Mouse (Mus musculus): ENCODE results near the gene Retsat.
A peak's percentile ranks its signal among the peaks of the same experiment; 100 is the strongest.

Gene Retsat

DNA sequence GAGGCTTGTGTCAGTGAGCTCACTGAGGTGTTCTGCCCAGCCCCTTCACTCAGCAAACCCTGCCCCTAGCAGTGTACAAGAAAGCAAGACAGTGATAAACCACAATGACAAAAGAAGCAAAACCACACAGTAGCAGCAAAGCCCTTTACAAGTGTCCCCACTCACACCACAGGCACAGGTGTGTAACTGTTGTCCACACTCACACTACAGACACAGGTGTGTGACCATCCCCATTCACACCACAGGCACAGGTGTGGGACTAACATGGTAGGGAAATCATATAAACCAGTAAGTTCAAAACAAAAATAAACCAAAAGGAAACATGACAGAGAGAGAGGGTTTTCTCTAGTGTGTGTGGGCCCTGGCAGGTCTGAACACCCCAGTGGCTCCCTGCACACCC is 10.0 kb upstream of the Retsat start:
- DNase-seq (ENCODE audit: low spot score) = no peak

DNA sequence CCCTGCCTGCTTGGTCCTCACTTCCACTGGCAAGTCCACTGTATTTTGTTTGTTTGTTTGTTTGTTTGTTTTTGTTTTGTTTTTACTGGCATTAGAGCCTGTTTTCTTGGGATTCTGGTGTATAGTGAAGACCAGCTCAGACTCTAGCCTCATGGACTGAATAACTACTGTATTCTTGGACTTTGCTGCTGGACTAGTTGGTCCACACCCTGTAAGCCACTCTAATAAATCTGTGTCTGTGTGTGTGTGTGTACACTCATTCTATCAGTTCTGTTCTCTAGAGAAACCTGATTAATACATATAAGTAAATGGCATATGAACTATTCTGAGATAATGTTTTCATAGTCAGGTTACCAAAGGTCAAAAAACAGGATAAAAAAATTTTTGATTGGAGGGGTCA is 8.2 kb upstream of the Retsat start:
- no peak for DNase-seq (ENCODE audit: low spot score)

DNA sequence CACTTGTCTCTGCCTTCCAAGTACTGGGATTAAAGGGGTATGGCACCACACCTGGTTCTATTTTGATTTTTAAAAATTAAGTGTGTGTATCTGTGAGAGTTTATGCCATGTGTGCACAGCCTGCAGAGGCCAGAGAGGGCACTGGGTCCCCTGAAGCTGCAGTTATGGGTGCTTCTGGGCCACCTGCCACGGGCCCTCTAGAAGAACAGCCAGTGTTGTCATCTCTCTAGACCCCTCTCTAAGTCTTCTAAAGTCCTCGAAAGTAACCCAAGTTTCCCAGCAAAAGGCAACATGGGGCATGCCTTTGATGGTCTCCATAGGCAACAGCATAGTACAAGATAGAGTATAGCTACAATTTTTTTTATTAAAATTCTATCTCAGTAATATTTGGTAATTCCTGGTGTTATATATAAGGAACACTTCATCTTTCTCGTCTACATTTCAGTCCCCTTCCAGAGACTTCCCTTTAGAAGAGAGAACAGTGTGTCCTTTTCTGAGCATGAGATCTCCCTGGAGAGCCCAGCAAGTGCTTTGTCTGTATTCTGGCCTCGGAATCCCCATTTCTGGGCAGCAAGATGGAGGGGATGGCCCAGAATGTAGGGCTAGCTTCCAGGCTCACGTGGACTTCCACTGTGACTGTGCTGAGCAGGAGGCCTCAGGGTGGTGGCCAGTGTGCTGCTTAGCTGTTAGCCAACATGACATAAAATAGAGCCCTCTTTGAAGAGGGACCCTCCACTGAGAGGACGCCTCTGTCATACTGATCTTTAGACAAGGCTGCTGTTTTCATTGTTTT is 5.1 kb upstream of the Retsat start:
- DNase-seq (ENCODE audit: low spot score) = no peak

DNA sequence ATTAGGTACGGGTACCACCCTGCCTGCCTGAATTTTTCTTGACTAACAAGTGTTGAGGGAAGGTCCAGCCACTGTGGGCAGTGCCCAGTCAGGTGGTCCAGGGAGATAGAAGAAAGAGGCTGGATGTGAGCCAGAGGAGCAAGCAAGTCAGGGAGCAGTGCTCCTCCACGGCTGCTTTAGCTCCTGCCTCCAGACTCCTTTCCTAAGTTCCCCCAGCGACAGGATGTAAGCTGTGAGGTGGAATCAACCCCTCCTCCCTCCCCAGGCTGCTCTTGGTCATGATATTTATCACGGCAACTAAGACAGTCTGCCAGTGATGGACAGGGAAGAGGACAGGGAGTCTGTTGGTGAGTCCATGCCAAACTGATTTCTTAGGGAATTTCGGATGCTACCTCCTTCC is 4.4 kb upstream of the Retsat start:
- DNase-seq (ENCODE audit: low spot score) = no peak

DNA sequence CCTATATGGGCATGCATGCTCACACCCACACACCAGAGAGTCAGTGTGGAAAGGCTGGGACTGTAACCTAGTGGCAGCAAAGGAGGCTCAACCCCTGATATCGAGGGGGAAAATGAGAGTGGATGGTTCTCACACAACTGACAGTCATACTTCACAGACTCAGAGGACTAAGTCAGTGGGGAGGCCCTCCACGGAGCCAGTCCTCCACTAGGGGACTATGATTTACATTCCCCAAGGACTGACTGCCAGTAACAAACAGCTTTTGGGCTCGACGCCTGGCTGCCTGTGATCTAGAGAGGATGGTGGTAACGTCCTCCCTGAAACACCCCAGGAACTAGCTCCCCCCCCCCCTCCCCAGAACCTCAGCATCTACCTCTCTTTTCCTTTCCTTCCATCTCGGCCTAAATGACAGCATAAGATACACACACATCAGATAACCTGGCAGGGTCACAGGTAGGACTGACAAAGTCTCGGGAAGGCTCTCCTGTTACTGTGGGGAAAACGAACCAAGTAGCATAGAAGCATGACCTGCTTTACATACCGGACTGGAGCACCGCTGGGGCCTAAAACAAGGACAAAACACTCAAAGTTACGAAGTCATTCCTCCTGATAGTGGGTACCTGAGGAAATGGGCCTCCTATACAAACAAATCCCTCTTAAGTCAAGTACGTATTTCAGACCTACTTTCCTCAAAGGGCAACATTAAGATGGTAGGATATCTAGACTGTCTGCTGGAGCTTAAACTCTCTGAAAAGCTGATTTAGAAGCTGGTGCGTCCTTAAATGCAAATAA is 996 bp upstream of the Retsat start:
- no peak for DNase-seq (ENCODE audit: low spot score)

DNA sequence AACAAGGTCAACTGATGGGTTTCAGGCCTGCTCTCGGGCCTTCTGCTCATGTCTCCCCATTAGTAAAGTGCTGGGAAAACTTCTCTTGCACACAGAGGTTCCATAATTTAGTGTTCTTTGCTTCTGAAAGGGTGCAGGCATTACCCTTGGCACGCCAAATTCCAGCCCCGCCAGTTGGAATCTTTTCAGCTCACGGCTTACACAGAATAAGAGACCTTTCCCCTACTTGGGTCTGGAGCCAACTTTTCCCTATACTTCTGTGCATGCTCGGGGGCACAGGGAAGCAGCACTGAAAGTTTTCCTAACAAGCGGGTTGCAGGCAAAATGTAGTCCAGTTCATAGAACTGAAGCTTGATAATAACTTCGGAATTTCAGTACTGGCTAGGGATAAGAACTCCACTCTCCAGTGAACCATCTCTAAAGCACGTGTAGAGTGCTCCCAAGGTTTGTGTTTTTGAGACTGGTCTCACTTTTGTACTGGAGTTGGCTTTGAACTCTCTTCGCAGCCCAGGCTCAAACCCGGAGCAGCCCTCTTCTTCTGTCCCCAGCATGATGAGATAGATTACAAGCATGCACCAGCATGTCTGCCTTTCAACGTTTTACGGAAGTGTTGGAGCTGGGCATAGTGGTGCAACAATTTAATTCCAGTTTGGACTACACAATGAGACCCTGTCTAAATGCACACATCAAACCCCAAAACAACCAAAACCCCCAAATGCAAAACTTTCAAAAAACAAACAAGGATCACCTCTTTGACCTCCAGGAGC is 699 bp downstream of the Retsat start:
- DNase-seq (ENCODE audit: low spot score) = peak; percentile 33

DNA sequence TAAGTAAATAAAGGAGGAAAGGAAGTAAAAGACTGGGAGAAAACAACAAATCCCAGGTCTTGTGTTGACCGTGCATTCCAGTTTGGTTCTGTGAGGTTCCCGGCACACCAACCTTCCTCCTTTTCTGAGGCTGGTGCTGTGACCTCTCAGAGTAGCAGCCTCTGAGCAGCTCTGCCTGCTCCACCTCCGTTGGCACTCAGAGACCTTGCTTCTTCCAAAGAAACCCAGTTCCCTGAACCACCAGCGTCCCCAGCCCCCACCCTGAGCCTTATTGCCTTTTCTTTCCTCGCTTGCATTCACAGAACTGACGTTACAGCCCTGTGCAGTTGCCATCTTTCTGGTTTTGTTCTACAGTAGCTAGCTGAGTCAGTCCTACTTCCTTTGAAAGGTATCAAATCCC is 1.9 kb downstream of the Retsat start:
- no peak for DNase-seq (ENCODE audit: low spot score)

DNA sequence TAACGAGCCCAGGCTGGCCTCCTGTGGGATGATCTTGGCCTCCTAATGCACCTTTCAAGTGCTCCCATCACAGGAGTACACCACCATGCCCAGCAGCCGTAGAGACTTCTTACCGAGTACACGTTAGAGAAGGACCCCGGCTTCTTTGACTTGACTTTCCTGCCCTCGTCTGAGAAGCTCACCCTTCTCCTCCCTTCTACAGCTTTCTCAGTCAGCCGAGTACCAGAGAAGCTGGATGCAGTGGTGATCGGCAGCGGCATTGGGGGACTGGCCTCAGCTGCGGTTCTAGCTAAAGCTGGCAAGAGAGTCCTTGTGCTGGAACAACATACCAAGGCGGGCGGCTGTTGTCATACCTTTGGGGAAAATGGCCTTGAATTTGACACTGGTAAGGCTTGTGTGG is 2.5 kb downstream of the Retsat start:
- DNase-seq (ENCODE audit: low spot score) = no peak

DNA sequence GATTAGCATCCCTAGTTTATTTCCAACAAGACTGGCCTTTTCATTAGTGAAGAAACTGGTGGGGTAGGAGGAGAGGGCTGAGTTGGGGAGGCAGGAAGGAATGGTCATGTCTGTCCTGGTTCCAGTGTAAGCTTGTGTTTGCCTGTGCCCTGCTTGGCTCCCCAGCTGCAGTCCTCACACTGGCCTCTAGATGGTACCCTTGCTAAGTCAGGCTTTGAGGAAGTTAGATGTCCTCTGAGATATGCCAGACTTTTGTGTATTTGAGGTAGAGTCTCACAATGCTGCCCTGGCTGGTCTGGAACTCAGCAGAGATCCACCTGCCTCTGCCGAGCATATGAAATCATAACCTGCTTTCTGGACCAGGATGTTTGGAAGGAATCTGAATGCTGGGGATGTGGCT is 3.5 kb downstream of the Retsat start:
- peak; percentile 45 for DNase-seq (ENCODE audit: low spot score)

DNA sequence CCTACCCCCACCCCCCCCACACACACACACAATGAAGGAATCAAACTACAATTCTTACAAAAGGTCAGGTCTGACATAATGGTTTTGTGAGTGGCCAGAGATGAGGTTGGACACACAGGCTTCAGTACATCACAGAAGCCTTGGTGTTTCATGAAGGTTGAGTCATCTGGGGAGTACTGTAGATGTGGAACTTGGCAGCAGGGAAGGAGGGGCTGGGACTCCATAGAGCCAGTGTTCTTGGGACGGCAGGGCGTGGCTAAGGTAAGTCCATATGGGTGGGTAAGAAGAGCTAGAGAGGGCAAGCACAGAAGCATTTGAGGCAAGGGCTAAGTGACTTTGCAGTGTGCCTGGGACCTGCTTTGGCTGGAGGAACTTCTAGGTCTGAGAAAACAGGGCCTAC is 5.8 kb downstream of the Retsat start:
- no peak for DNase-seq (ENCODE audit: low spot score)

DNA sequence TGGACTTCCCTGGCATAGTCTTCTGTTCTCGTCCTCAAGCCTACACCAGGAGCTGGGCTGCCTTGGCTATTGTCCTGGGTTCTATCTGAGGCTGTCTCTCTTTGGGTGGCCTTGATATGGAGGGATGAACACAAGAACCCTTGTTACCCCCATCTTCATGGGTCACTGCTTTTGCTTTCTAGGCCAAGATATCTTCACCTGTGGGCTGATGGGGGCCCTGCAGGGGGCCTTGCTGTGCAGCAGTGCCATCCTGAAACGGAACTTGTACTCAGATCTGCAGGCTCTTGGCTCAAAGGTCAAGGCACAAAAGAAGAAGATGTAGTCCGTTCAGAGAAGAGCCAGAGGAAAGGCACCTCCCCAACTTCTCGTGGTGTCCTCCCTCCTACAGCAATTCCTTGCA is 8.8 kb downstream of the Retsat start:
- no peak for DNase-seq (ENCODE audit: low spot score)

DNA sequence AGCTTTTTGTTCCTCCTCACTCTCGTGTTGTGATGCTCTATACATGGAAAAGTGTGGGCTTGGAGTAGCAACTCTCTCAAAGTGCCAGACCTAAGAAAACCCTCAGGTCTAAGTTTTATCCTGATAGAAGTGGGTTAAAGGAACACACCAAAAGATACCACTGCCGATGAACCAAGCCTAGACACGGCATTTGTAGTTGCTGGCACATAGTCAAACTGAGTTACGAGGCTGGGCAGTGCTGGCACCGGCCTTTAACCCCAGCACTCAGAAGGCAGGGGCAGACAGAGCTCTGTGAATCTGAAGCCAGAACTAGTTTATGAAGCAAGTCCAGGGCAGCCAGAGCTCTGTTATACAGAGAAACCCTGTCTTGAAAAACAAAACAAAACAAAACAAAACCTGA is 9.4 kb downstream of the Retsat start:
- DNase-seq (ENCODE audit: low spot score) = no peak

DNA sequence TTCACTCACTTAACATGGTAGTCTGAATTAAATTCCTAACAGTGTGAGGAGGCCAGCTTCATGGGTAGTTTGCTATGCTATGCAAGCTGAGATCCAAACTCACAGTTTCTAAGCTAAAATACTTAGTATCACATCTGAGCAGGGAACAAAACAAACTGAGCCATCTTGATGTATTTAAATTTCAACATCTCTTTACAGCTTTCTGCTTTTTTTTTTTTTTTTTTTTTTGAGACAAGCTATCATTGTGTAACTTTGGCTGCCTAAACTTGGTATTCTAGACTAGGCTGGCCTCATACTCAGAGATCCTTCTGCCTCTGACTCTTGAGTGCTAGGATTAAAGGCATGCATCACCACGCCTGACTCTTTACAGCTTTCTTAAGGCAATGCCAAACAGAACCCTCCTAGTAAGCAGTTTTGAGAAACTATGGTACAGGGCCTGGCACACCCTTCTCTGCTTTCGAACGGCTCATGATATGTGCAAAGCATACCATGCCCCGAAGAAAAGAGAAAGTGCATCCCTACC is 10.4 kb downstream of the Retsat start:
- no peak for DNase-seq (ENCODE audit: low spot score)

DNA sequence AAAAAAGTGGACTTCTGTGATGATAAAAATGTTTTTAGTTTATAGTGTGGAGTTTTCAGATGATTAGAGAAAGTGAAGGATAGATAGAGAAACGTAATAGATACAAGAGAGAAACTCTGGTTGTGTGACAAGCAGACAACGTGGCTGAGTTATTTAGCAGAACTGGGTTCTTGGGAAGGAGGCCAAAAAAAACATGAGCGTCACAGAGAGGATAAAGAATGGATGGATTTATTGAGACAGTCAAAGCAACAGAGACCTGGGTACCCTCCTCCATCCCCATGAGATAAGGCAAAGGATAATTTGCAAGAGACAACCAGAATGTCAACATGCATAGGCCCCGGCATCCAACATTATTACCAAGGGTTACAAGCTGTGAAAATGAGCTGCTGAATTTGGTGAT is 12.0 kb downstream of the Retsat start:
- no peak for DNase-seq (ENCODE audit: low spot score)

DNA sequence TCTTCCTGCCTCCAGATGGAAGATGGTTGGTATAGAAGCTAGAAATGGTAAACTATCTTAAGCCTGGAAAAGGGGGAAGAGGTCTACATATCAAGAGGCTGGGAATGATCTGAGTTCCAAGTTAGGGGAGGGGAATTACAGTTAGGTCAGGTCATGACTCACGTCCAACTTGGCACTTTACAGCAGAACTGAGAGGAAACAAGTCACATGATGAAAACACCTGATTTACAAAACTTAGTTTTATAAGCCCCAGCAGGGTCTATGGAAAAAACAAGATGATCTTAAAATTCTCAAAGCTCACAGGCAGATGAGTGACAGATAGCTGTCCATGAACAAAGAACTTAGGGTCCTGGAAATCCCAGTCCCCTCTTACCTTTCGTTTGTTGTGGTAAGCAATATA is 16.9 kb downstream of the Retsat start:
- DNase-seq (ENCODE audit: low spot score) = no peak

DNA sequence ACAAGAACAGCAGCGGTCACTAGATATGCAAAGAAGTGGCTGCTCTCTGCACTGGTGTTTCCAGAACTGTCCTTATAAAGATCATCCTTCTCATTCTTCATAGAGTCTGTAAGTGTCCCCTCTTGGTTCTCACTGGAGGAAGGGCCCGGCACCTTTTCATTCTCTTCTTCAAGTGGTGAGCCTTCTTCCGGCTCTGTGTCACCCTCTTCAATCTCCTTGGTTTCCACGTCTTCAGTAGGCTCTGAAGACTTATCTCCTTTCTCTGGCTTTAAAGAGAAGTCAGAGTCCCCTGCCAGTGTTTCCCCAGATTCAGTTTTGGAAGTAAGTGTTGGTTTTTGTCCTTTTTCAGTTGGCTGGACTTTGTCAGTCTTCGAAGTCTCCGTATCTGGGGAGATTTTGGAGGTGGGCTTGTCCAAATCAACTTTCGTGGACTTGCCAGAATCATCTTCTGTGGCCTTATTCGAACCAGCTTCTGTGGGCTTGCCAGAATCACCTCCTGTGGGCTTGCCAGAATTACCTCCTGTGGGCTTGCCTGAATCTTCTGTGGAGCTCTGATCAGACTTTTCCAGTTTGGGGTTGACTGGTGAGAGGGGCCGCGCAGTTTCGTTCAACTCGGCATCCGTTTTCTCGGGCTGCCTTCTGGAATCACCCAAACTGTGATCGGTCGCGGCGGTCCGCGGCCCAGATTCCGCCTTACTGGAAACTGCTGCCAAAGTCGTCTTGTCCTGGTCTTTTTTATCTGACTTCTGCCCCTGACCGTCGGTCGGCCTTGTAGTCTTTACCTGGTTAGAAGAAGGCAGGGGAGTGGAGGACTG is 17.5 kb downstream of the Retsat start:
- no peak for DNase-seq (ENCODE audit: low spot score)

DNA sequence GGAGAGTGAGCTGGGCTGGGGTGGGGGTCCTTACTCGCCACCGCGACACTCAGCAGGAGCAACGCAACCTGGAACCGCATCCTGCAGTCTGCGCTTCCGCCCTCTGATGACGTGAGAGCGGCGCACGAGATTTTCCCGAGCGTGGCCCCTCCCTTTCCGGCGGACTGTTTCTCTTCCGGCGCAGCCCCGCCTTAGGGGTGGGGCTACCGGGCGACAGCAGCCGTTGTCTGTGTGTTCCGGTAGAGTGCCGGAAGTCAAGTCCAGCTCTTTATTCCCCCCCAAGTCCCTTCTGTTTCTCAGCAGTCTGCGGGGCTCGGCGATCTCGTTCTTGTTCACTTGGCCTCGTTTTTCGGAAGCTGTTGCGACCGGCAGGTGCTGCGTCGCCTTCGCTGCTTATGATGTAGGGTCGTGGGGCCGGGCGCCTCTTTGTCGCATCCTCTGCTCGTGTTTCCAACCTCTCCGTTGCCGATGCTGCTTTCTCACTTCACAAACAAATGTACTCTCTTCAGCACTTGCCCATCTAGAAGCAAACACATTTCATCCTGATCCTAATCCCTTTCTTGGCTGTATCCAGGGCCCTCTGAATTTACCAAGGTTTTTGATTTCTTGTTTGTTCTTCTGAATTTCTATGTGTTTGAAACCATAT is 18.5 kb downstream of the Retsat start, which contains the start of gene Tgoln1:
Tgoln1 (minus strand) TSS at position 358 of the 646 bp plus-strand sequence.
- peak; percentile 89 for DNase-seq (ENCODE audit: low spot score)

DNA sequence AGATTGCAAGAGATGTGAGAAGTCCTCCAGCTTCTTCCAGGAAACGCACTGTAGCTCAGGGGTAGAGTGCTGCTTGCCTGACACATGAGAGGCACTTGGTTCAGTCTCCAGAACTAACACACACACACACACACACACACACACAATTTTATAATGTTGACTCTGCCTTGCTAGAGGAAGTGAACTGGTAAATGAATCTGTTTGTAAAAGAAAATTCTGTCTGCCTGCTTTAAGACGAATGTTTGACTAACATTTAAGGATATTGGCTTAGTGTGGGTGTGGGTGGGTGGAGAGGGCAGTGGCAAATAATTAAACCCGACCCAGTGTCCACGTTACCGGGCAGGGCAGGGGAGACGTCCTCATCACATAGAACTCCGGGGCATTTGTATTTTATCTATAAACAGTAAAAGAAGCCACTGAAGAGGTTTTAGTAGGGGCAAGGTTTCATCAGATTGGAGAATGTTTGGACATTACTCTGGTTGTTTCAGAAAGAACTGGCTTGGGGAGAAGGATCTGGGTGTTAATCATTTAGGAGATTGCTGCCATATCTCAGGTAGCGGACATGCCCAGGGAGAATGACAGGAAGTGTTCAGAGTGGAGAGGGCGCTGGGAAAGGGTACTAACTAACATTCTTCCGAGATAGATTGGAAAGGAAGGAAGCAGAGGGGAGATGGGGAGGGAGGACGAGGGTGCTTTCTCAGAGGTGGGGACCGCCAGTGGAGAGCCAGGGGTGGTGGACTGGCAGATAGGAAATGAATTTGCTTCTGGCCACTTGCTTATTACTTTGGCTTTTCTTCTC is 21.7 kb downstream of the Retsat start:
- no peak for DNase-seq (ENCODE audit: low spot score)

DNA sequence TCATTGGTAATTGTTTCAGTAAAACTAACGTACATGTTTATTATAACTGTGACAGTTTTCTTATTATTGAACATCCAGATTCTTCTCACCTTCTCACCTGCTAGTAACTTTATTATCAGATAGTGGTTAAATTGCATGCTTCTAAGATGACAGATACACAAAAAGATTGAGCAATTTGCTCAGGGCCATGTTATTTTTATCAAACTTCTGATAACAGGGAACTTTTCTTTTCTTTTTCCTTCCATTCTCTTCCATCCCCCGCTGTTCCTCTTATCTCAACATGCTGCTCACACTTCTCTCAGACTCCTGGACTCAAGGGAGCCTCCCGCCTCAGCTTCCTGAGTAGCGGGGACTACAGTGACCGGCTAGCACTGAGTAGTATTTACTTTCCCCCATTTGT is 22.6 kb downstream of the Retsat start:
- DNase-seq (ENCODE audit: low spot score) = no peak

DNA sequence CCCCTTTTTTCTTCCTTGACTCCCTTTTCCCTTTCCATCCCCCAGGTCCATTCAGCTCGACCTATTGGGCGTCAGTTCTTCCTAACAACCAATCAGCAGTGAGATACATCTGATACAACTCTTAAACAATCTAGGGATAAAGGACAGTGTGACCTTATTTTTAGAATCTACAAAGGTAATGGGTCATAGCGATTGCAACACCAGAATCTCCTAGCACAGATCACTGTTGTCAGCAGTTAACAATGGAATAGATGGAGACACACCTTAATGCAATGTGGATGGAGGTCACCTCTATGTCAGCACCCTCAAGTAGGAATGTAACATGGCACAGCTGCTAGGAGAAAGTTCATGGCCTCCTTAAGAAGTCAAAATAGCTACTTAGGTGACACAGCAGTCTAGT is 24.6 kb downstream of the Retsat start:
- DNase-seq (ENCODE audit: low spot score) = no peak
